ENCODE assay signal across 8 mouse cellular contexts in the genomic region with DNA sequence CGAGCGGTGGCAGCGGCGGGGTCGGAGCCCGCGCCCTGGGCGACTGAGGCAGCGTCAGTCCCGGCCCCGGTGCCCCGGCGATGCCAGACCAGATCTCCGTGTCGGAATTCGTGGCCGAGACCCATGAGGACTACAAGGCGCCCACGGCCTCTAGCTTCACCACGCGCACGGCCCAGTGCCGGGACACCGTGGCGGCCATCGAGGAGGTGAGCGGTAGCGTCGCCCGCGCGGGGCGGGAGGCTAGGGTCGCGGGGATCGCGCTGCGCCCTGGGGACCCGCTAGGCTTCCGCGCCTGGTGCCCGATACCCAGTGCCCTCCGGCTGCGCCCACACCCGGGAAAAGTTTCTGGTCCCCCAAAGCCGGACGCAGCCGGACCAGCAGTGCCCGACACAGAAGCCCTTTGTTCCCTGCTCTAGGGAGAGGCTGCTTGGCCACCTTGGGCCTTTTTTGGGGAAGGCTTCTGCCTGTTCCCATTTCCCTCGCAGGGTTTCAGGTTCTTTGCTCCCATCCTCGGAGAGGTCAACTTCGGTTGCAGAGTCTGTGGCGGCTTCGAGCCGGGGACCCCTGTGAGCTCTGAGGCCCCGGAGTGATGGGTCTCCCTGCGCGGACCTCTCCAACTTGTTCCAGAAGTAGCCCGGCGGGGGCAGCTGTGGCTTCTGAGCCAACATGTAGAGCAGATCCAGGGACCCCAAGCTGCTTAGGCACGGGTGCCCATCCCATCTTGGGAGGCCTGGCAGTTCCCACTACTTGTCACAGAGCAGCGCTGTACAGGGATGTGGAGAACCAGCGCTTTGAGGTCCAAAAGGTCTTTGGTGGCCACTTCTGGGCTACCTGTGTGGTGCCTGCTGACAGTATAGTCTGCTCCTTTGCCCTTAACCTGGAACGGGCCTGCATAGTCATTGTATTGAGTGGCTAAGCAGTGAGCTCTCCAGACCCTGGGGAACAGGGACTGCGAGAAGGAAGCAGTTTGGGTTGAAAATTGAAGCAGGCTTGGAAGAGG.
DNase-seq lines count a peak whose midpoint lies in the region; ATAC-seq and TF ChIP-seq lines count a peak whose summit lies in the region.
"Not testable (repeated sequence)": the region's sequence is repeated elsewhere in the genome, so short reads cannot be mapped to it uniquely, and the experiment has no call there.

No protein-coding gene starts in this region.

- not testable (repeated sequence) for ATAC-seq in embryonic facial prominence, embryonic 14.5 days (ENCODE audit: low read depth); intestine, postnatal 0 days
- 0 out of 2 replicates have a peak, but pooled peaks have one; percentile 4 for ATAC-seq in heart, embryonic 12.5 days (ENCODE audit: insufficient number of reproducible peaks, low FRiP score)

- H3K36me3 ChIP-seq in embryonic facial prominence, embryonic 14.5 days (ENCODE audit: control insufficient read depth, insufficient read depth, low read length); heart, embryonic 12.5 days; intestine, postnatal 0 days (ENCODE audit: control insufficient read depth, insufficient read depth): not testable (repeated sequence)

- not testable (repeated sequence) for H3K27me3 ChIP-seq in embryonic facial prominence, embryonic 14.5 days (replicated peaks; ENCODE audit: control insufficient read depth, insufficient read depth, low read length); heart, embryonic 12.5 days (replicated peaks); intestine, postnatal 0 days (replicated peaks; ENCODE audit: control insufficient read depth, insufficient read depth, low read length)

- peak; percentile 27 for DNase-seq in adrenal gland, postnatal 10 days
- not testable (repeated sequence) for DNase-seq in embryonic facial prominence, embryonic 14.5 days (ENCODE audit: low spot score)
- peak; percentile 12 to 13 for DNase-seq in left cerebral cortex, postnatal 25 days (ENCODE audit: low spot score in 2 of 2)
- DNase-seq in lung, postnatal 10 days: peak; percentile 3
- DNase-seq in ovary, postnatal 10 days (ENCODE audit: low spot score): peak; percentile 14
- peak; percentile 14 for DNase-seq in thymus, postnatal 14 days

- H3K4me1 ChIP-seq in embryonic facial prominence, embryonic 14.5 days (ENCODE audit: control insufficient read depth, insufficient read depth, low read length); heart, embryonic 12.5 days (replicated peaks); intestine, postnatal 0 days (replicated peaks; ENCODE audit: control insufficient read depth, insufficient read depth, low read length): not testable (repeated sequence)

- peak overlapping the region; percentile 90 for H3K9ac ChIP-seq in embryonic facial prominence, embryonic 14.5 days (ENCODE audit: low read depth, low read length)
- H3K9ac ChIP-seq in heart, embryonic 12.5 days: peak overlapping the region; percentile 99
- H3K9ac ChIP-seq in intestine, postnatal 0 days (ENCODE audit: low read depth, low read length): peak overlapping the region; percentile 52

- not testable (repeated sequence) for TF ChIP-seq CTCF in intestine, postnatal 0 days (IDR thresholded peaks at IDR 0.05; ENCODE audit: low read depth)

- H3K4me3 ChIP-seq in embryonic facial prominence, embryonic 14.5 days (ENCODE audit: low read depth, low read length): peak overlapping the region; percentile 85
- H3K4me3 ChIP-seq in heart, embryonic 12.5 days: peak overlapping the region; percentile 100
- H3K4me3 ChIP-seq in intestine, postnatal 0 days (ENCODE audit: low read depth, low read length): peak overlapping the region; percentile 62

- H3K27ac ChIP-seq in embryonic facial prominence, embryonic 14.5 days (replicated peaks; ENCODE audit: low read depth, low read length): peak overlapping the region; percentile 87
- peak overlapping the region; percentile 92 for H3K27ac ChIP-seq in heart, embryonic 12.5 days (ENCODE audit: poor library complexity, severe bottlenecking)
- peak overlapping the region; percentile 65 for H3K27ac ChIP-seq in intestine, postnatal 0 days (ENCODE audit: low read depth, low read length)

- WGBS in embryonic facial prominence, embryonic 14.5 days: 6% methylated on average over 24 of the region's 65 CpGs
- 2% methylated on average over 65 of the region's 65 CpGs for WGBS in heart, embryonic 12.5 days
- 1% methylated on average over 54 of the region's 65 CpGs for WGBS in intestine, postnatal 0 days

- not testable (repeated sequence) for H3K9me3 ChIP-seq in embryonic facial prominence, embryonic 14.5 days (ENCODE audit: control insufficient read depth, low read length); heart, embryonic 12.5 days (replicated peaks); intestine, postnatal 0 days (ENCODE audit: control insufficient read depth)

- H3K4me2 ChIP-seq in embryonic facial prominence, embryonic 14.5 days (ENCODE audit: low read depth, low read length): peak overlapping the region; percentile 58
- H3K4me2 ChIP-seq in heart, embryonic 12.5 days: peak overlapping the region; percentile 72
- peak overlapping the region; percentile 69 for H3K4me2 ChIP-seq in intestine, postnatal 0 days (replicated peaks; ENCODE audit: low read depth)

- intact Hi-C loops in left cerebral cortex, postnatal 25 days (cut with DNase I): loop anchor here (5.0 kb wide), 1 partner anchor 325 kb away; no protein-coding TSS in a partner anchor
